Mouse (Mus musculus) megakaryocyte, embryonic 14.5 days (primary cell): ENCODE data around the gene Nek8. TPM values are rescaled to one million over a fixed set of nuclear protein-coding genes. Genes with fewer than 3 reads are reported as not detected.
A peak's percentile ranks its signal among the peaks of the same experiment; 100 is the strongest.

Experiments used
- H3K27me3 ChIP-seq: replicated peaks from 2 replicates; pipeline ENCODE3; 2012; ENCODE audit warnings: inconsistent platforms
- H3K36me3 ChIP-seq: replicated peaks from 2 replicates; pipeline ENCODE3; 2012; ENCODE audit warnings: low read length, inconsistent platforms, mixed read lengths
- H3K4me1 ChIP-seq: 2 replicates; pipeline ENCODE4 v1.6.1; 2012; ENCODE audit warnings: inconsistent platforms
- H3K4me3 ChIP-seq: replicated peaks from 2 replicates; pipeline ENCODE3; 2012; ENCODE audit warnings: moderate library complexity, mild to moderate bottlenecking, inconsistent platforms
- H3K9me3 ChIP-seq: 2 replicates; pipeline ENCODE4 v1.6.1; 2012; ENCODE audit warnings: inconsistent platforms
- FLI1 ChIP-seq: IDR thresholded peaks from 2 replicates; pipeline ENCODE4 v1.6.1; 2012; ENCODE audit warnings: low read length, inconsistent platforms, mixed read lengths
- GATA1 ChIP-seq: IDR thresholded peaks from 3 replicates; pipeline ENCODE4 v1.6.1; 2012; ENCODE audit warnings: mixed read lengths, low read length, inconsistent platforms, borderline replicate concordance
- polyA plus RNA-seq: library from polyadenylated mRNA; stranded (reverse); fragments of >175 nt; gene quantifications from 2 replicates; pipeline ENCODE4 v1.2.3, GENCODE M21; 2012; ENCODE audit warnings: low replicate concordance; ENCODE audit not compliant: insufficient read depth

Gene Nek8
- 1.3 and 2.2 TPM in 2 replicates for polyA plus RNA-seq

DNA sequence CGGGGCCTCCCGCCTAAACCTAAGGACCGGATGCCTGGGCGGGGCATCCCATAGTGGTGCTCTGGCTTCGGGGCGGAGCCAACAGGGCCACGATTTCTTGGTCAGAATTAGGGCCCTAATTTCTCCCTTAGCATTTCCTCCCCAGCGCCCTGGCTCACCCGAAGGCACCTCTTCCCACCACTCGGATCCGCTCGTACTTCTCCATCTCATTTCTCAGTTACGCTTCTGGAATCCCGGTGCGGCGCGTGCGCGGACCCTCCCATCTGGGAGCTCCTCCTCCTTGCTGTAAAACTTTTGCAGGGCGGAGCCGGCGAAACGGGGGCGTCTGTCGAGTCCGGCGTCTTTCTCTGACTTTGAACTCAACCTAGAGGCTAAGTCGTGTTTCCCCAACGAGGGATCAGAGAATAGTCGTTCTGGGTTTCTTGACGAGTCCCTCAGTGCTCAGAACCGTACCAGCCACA, at the start of gene Nek8, which contains the start of gene Tlcd1:
Gene Nek8 (minus strand): TSS at position 274 of the 461 bp plus-strand sequence.
Gene Tlcd1 (plus strand): TSS at position 310 of the 461 bp plus-strand sequence.
- H3K27me3 ChIP-seq: no peaks in the 10 kb centered on the region
- H3K4me3 ChIP-seq: peak within 1 kb of the TSS; percentile 98
- peaks cover 37% of the 10 kb centered on the region for H3K36me3 ChIP-seq
- H3K4me1 ChIP-seq: peaks cover 56% of the 10 kb centered on the region
- TF ChIP-seq GATA1: no peak
- TF ChIP-seq FLI1: no peak; the same call in 1 of the 2 replicates
- no peaks in the 10 kb centered on the region for H3K9me3 ChIP-seq

DNA sequence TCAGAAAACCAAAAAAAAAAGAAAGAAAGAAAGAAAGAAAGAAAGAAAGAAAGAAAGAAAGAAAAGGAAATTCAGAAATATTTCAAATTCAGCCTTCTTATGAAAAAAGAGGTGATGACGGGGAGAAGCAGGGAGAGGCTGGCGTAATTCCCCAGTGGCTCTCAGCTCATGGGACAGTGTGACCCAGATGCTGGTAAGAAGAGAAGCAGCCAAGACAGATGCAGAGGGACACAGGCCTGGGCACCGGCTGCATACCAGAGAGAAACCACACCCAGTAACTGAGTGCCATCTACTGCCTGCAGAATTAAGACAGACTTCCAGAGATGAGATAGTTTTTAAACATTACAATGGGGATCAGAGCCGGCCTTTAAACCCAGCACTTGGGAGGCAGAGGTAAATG, 47.1 kb upstream of the Nek8 start:
- no peaks in the 10 kb centered on the region for H3K27me3 ChIP-seq
- peaks cover 99% of the 10 kb centered on the region for H3K36me3 ChIP-seq
- TF ChIP-seq FLI1 (no peak), GATA1 (no peak)
- no peaks in the 10 kb centered on the region for H3K4me1 ChIP-seq
- no peaks in the 10 kb centered on the region for H3K9me3 ChIP-seq
- no peak overlapping the region for H3K4me3 ChIP-seq

DNA sequence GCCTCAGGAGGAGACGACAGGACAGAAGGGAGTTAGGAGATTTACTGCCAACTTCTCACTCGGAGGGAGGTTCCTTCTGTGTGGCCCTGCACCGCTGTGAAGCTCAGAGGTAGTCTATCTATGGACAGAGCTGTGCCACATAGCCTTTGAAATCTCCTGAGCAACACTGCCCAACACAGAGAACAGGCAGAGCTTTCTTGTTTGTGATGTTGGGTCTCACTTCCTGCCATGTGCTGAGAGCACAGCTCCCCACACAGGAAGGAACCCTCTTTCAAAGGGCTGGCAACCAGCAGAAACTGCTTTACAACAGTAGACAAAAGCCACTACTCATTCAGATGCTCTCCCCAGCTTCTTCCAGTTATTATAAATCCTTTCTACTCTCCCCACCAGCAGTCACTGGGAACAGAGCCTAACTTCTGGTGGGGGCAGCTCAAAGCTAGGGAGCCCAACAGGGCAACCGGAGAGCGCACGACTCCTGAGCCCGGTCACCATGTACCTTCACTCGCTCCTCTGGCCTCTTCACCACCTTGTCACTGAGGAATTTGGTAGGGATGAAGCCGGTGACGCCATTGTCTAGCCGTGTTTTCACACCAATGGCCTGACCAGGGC, 39.3 kb upstream of the Nek8 start:
- Histone ChIP-seq H3K27me3 (no peaks in the 10 kb centered on the region), H3K36me3 (peaks cover 100% of the 10 kb centered on the region), H3K9me3 (no peaks in the 10 kb centered on the region), H3K4me3 (no peak overlapping the region), H3K4me1 (peaks cover 16% of the 10 kb centered on the region)
- TF ChIP-seq GATA1: no peak
- no peak for TF ChIP-seq FLI1

DNA sequence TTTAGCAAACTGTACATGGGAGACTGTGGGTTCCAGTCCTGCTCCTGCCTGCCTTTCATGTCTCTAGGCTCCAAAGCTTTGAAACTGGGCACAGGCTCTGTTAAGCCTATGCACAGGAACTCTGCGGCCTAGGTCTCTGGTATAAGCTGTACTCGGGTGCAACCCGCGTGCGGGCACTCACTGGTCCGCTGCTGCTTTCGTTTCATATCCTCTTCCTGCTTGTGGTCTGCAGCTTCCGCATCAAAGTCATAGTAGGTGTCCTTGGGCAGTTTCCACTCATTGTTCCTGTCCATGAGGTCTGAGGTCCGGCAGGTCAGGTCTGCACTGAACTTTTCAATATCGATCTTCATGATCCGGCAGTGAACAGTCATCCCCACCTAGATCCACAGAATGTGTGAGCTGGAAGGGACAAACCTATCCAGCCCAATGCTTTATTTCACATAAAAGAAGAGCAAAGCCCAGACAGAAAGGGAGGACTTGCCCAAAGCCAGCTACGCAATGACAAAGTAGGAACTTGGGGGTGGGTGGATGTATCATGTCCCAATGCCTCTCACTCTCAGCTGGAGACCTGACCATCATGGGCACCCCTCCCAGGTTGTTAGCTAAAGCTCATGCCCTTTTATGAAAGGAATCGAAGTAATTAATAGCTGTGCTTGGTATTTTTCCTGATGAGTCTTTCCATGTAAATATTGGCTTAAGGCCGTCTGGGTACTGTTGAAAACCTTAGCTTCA, 36.8 kb upstream of the Nek8 start:
- Histone ChIP-seq H3K9me3 (no peaks in the 10 kb centered on the region), H3K27me3 (no peaks in the 10 kb centered on the region), H3K4me3 (peak overlapping the region; percentile 11), H3K36me3 (peaks cover 100% of the 10 kb centered on the region), H3K4me1 (peaks cover 18% of the 10 kb centered on the region)
- TF ChIP-seq FLI1: no peak
- TF ChIP-seq GATA1: no peak

DNA sequence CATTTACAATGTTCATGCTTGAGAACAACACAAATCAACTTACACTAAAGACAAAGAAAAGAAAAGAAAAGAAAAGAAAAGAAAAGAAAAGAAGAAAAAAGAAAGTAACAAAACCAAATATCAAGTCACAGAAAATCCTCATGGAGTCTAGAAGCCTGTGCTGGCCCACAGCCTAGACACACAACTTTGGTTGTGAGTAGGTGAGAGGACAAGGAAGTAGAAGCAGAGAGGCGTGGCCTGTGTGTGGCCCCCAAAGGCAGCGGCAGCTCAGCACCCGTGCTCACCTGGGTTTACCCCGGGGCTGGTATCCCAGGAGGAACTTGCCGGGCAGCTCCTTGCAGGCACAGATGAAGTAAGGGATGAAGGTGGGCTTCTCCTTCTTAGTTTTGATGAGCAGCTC, 35.0 kb upstream of the Nek8 start:
- peaks cover 100% of the 10 kb centered on the region for H3K36me3 ChIP-seq
- no peaks in the 10 kb centered on the region for H3K9me3 ChIP-seq
- no peak overlapping the region for H3K4me3 ChIP-seq
- peaks cover 24% of the 10 kb centered on the region for H3K4me1 ChIP-seq
- TF ChIP-seq FLI1 (no peak), GATA1 (no peak)
- no peaks in the 10 kb centered on the region for H3K27me3 ChIP-seq

DNA sequence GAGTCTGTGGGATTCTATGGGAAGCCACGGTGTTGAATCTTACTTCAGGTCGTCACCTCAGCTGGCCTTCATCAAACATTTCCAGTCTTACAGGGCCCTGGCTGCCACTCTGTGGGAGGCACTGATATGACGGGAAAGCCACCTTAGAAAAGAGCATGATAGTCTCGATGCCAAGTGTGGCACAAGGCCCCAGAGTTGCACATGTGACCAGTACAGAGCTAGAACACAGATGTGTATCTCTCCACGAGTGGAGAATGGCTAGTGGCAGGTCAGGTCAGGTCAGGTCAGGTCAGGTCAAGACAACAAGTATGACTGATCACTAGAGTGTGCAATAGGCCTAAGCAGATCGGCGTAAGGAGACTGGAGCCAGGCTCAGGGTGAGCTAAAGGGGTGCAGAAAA, 34.1 kb upstream of the Nek8 start:
- H3K27me3 ChIP-seq: no peaks in the 10 kb centered on the region
- peaks cover 100% of the 10 kb centered on the region for H3K36me3 ChIP-seq
- H3K4me3 ChIP-seq: no peak overlapping the region
- peaks cover 20% of the 10 kb centered on the region for H3K4me1 ChIP-seq
- H3K9me3 ChIP-seq: no peaks in the 10 kb centered on the region
- TF ChIP-seq FLI1 (no peak), GATA1 (no peak)

DNA sequence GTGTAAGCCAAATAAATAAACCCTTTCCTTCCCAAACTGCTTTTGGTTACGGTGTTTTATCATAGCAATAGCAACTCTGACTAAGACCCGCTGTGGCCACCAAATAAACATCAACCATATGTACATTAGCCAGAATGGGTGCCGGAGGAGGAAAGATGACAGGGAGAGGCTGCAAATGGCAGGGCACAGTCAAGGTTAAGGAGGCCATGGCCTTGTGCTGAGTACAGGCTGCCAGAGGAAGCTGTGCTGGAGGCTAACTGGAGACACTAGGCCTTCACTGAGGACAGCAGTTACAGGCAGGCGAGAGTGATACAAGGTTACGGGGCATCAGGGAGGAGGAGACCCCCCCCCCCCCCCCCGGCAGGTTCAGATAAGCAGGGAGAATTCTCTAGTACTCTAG, 33.4 kb upstream of the Nek8 start:
- Histone ChIP-seq H3K36me3 (peaks cover 100% of the 10 kb centered on the region), H3K4me3 (no peak overlapping the region), H3K9me3 (no peaks in the 10 kb centered on the region), H3K27me3 (no peaks in the 10 kb centered on the region), H3K4me1 (peaks cover 21% of the 10 kb centered on the region)
- TF ChIP-seq GATA1: no peak
- no peak for TF ChIP-seq FLI1

DNA sequence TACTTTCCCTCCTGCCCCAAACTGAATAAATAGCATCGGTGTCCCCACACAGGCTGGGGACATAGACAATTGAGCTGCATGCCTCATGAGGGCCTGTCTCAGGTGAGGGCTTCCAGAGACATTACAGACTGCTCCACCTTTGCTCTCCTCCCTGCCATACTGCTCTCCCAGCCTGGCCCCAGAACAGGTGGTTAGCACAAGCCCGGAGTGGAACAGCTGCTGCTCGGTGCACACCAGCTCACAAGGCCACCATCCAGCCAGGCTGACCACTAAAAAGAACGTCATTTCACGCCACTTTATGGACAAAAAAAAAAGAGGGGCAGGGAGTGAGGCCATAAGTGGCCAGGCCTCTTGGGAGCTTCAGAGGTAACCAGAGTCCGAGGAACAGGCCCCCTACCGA, 30.7 kb upstream of the Nek8 start:
- no peak overlapping the region for H3K4me3 ChIP-seq
- TF ChIP-seq GATA1: no peak
- no peak for TF ChIP-seq FLI1
- no peaks in the 10 kb centered on the region for H3K27me3 ChIP-seq
- H3K4me1 ChIP-seq: peaks cover 14% of the 10 kb centered on the region; the same call in 1 of the 2 replicates
- H3K9me3 ChIP-seq: no peaks in the 10 kb centered on the region
- peaks cover 98% of the 10 kb centered on the region for H3K36me3 ChIP-seq

DNA sequence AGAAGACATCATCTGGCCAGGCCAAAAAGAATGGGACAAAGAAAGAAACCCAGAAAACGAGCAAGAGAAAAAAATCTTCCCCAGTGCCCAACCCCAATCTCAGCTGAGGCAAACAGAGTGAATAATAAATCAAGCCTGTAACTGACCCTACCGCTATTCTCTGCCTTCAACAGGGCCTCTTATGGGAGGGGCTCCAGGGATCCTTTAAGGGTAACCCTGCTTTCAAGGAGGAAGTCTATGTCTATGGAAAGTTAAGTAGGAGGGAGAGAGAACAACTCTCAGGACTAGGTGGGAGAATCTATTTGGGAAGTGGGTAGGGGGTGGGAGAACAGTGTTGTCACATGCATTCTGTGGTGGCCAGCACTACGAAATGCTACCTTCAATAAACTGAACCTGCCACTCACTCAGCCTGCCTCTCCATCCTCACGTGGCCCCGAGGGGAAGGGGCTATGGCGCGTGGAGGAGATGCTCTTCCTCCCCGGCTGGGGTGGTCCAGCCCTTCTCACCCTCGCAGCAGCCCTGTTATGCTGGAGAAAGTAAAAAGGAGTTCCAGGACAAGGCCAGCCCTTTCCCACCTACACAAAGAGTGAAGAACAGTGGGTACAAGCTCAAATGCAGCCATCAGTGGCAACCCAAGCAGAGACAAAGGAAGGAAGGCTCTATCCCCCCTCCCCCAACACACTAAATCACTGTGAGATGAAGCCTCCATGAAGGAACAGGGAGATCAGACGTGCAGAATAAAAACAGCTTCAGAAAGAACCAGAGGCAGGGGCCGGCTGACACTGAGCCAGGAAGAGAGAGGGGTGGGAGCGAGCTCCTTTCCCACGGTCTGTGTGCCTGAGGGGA, 29.1 kb upstream of the Nek8 start:
- TF ChIP-seq FLI1 (no peak), GATA1 (no peak)
- Histone ChIP-seq H3K4me3 (no peak overlapping the region), H3K27me3 (no peaks in the 10 kb centered on the region), H3K4me1 (peaks cover 9% of the 10 kb centered on the region; the same call in 1 of the 2 replicates), H3K36me3 (peaks cover 82% of the 10 kb centered on the region), H3K9me3 (no peaks in the 10 kb centered on the region)

DNA sequence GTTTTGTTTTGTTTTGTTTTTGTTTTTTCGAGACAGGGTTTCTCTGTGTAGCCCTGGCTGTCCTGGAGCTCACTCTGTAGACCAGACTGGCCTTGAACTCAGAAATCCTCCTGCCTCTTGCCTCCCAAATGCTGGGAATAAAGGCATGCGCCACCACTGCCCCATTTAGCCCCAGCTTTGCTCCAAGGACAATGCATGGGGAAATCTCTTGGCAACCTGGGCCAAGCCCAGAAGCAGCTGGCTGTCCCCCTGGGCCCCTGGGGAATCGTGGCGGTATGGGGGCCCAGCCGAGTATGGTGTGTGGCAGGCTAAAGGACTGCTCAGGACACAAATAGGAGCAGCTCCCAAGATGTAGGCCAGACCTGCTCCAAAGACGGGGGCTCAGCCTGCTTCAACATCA, 27.8 kb upstream of the Nek8 start:
- H3K9me3 ChIP-seq: no peaks in the 10 kb centered on the region
- TF ChIP-seq FLI1 (no peak), GATA1 (no peak)
- H3K4me3 ChIP-seq: no peak overlapping the region
- no peaks in the 10 kb centered on the region for H3K27me3 ChIP-seq
- peaks cover 69% of the 10 kb centered on the region for H3K36me3 ChIP-seq
- H3K4me1 ChIP-seq: peaks cover 9% of the 10 kb centered on the region; the same call in 1 of the 2 replicates
